Mouse (Mus musculus) brain, embryonic 14.5 days (tissue): ENCODE data around the gene Vps18.

Experiments used
- CTCF ChIP-seq: fragments of 200-500 bp; IDR thresholded peaks from 2 replicates; pipeline ENCODE4 v1.5.1; 2012; ENCODE audit warnings: inconsistent platforms, mild to moderate bottlenecking, moderate library complexity, borderline replicate concordance; ENCODE audit not compliant: insufficient read depth, insufficient read length; ENCODE audit errors: extremely low read depth
- POLR2A ChIP-seq: fragments of 200-500 bp; IDR thresholded peaks from 2 replicates; pipeline ENCODE4 v1.6.1; 2012; ENCODE audit warnings: mild to moderate bottlenecking, inconsistent platforms, borderline replicate concordance; ENCODE audit not compliant: poor library complexity, insufficient read depth, insufficient read length, severe bottlenecking; ENCODE audit errors: extremely low read depth

DNA sequence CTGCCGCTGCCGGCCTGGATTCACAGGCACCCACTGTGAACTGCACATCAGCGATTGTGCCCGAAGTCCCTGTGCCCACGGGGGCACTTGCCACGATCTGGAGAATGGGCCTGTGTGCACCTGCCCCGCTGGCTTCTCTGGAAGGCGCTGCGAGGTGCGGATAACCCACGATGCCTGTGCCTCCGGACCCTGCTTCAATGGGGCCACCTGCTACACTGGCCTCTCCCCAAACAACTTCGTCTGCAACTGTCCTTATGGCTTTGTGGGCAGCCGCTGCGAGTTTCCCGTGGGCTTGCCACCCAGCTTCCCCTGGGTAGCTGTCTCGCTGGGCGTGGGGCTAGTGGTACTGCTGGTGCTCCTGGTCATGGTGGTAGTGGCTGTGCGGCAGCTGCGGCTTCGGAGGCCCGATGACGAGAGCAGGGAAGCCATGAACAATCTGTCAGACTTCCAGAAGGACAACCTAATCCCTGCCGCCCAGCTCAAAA is 43.7 kb downstream of the Vps18 start:
- TF ChIP-seq CTCF (no peak), POLR2A (no peak)
